Comparison of ENCODE assay signal across 7 mouse cellular contexts in the genomic region with DNA sequence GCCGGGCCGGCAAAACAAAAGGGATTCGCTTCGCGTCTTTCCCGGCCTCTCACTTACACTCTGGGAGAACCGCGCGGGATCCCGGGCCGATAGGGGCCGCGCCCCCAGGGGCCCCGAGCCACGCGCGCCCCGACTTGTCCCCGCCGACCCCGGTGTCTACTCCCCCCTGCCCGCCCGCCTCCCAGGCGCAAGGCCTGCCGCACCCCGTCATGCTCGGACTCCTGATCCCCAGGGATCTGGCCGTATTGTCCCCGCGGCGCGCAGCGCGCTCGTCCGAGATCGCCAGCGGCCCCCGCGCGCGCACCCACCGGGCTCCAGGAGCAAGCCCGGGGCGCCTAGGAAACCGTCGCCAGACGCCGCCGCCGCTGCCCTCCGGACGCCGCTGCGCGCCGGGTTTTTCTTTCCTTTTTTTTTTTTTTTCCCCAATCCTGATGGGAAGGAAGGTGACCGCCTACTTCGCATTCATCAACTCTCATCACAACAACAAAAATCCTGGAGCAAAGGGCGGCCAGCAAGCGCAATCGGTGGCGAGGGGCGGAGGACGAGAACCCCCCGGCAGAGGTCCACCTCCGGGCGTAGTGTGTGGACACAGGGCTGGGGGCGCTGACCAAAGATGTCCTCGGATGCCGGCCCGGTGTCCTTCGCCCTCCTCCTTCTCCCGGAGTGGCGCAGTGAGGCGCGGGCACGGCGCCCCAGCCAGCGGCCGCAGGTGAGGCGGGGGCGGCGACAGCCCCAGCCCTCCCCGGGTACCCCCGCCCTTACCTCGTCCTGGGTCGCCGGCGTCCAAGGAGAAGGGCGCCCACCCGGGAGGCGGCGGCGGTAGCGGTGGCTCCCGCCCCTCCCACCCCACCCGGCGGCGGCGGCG. TPM values are rescaled to one million over a fixed set of nuclear protein-coding genes. Genes with fewer than 3 reads are reported as not detected.
DNase-seq lines count a peak whose midpoint lies in the region; ATAC-seq lines count a peak whose summit lies in the region.

No protein-coding gene starts in this region.

- peak overlapping the region; percentile 97 for H3K4me3 ChIP-seq in forebrain, embryonic 12.5 days (replicated peaks)
- peak overlapping the region; percentile 98 for H3K4me3 ChIP-seq in hindbrain, embryonic 10.5 days
- peak overlapping the region; percentile 77 for H3K4me3 ChIP-seq in stomach, embryonic 15.5 days (replicated peaks)

- peaks cover 22% of the 10 kb centered on the region for H3K27me3 ChIP-seq in forebrain, embryonic 12.5 days
- peaks cover 26% of the 10 kb centered on the region for H3K27me3 ChIP-seq in hindbrain, embryonic 10.5 days (ENCODE audit: insufficient read depth, poor library complexity, severe bottlenecking)
- H3K27me3 ChIP-seq in stomach, embryonic 15.5 days (replicated peaks): no peaks in the 10 kb centered on the region

- peak overlapping the region; percentile 100 for H3K27ac ChIP-seq in forebrain, embryonic 12.5 days
- H3K27ac ChIP-seq in hindbrain, embryonic 10.5 days: peak overlapping the region; percentile 100
- H3K27ac ChIP-seq in stomach, embryonic 15.5 days: peak overlapping the region; percentile 100

- ATAC-seq in forebrain, embryonic 12.5 days (ENCODE audit: low FRiP score): peak; percentile 13
- ATAC-seq in stomach, embryonic 15.5 days (ENCODE audit: insufficient read depth, low FRiP score, low read depth): peak; percentile 16; the same call in 1 of the 2 replicates

- H3K9ac ChIP-seq in forebrain, embryonic 12.5 days: peak overlapping the region; percentile 98
- peak overlapping the region; percentile 95 for H3K9ac ChIP-seq in stomach, embryonic 15.5 days

- peaks cover 46% of the 10 kb centered on the region for H3K4me1 ChIP-seq in forebrain, embryonic 12.5 days
- peaks cover 49% of the 10 kb centered on the region for H3K4me1 ChIP-seq in hindbrain, embryonic 10.5 days (replicated peaks)
- peaks cover 22% of the 10 kb centered on the region for H3K4me1 ChIP-seq in stomach, embryonic 15.5 days

- H3K4me2 ChIP-seq in forebrain, embryonic 12.5 days: peak overlapping the region; percentile 97
- H3K4me2 ChIP-seq in stomach, embryonic 15.5 days: peak overlapping the region; percentile 89

- H3K9me3 ChIP-seq in forebrain, embryonic 12.5 days: no peaks in the 10 kb centered on the region
- no peaks in the 10 kb centered on the region for H3K9me3 ChIP-seq in hindbrain, embryonic 10.5 days
- no peaks in the 10 kb centered on the region for H3K9me3 ChIP-seq in stomach, embryonic 15.5 days

- under 1% methylated on average over 69 of the region's 102 CpGs for WGBS in forebrain, embryonic 12.5 days
- WGBS in hindbrain, embryonic 10.5 days: under 1% methylated on average over 92 of the region's 102 CpGs
- WGBS in stomach, embryonic 15.5 days: under 1% methylated on average over 68 of the region's 102 CpGs

- peak; percentile 64 for DNase-seq in MN1 (ENCODE audit: low spot score)
- DNase-seq in adrenal gland, postnatal 4 days (ENCODE audit: low spot score in 2 of 2): peak; percentile 44 to 47
- DNase-seq in hindbrain, embryonic 10.5 days (ENCODE audit: low spot score): peak; percentile 75
- DNase-seq in layer of hippocampus, postnatal 25 days (ENCODE audit: extremely low spot score in 1 of 2, low spot score in 1 of 2): peak; percentile 25 to 49
- peak; percentile 73 for DNase-seq in mesoderm, embryonic 11.5 days (ENCODE audit: low read depth, low spot score)

- H3K36me3 ChIP-seq in forebrain, embryonic 12.5 days (replicated peaks): no peaks in the 10 kb centered on the region
- H3K36me3 ChIP-seq in hindbrain, embryonic 10.5 days: no peaks in the 10 kb centered on the region
- H3K36me3 ChIP-seq in stomach, embryonic 15.5 days: no peaks in the 10 kb centered on the region

RNA-seq across cellular contexts. Expression of a gene that starts 0.5 kb away (rescaled TPM):
- 100 to 1,000 TPM; 205 to 210 TPM for total RNA-seq in adrenal gland, postnatal 4 days (2021)
- polyA plus RNA-seq in forebrain, embryonic 12.5 days (2016; fragmentation: Nextera tagmentation; extraction: Ambion mirVana): 78.4 and 89.6 TPM in 2 replicates
- polyA plus RNA-seq in hindbrain, embryonic 10.5 days (2016; fragmentation: Nextera tagmentation; extraction: Ambion mirVana): 87.4 and 92.5 TPM in 2 replicates
- 10 to 100 TPM; 43.7 to 44.3 TPM for total RNA-seq in layer of hippocampus, postnatal 25 days (2021)
- polyA plus RNA-seq in stomach, embryonic 15.5 days (2015; fragmentation: Nextera tagmentation; extraction: Ambion mirVana): 96.7 and 104 TPM in 2 replicates

RNA-seq across cellular contexts. Expression of a gene that starts 1.5 kb away (rescaled TPM):
- total RNA-seq in adrenal gland, postnatal 4 days (2021): 10 to 100 TPM; 86.7 to 94.1 TPM
- polyA plus RNA-seq in forebrain, embryonic 12.5 days (2016; fragmentation: Nextera tagmentation; extraction: Ambion mirVana): 133 and 141 TPM in 2 replicates
- 119 and 123 TPM in 2 replicates for polyA plus RNA-seq in hindbrain, embryonic 10.5 days (2016; fragmentation: Nextera tagmentation; extraction: Ambion mirVana)
- 10 to 100 TPM; 44.8 to 47.5 TPM for total RNA-seq in layer of hippocampus, postnatal 25 days (2021)
- polyA plus RNA-seq in stomach, embryonic 15.5 days (2015; fragmentation: Nextera tagmentation; extraction: Ambion mirVana): 87.8 and 91.4 TPM in 2 replicates

Comparison
In these comparisons a context has a peak if more than half of its experiments do, and no peak if none do; other contexts are left out.
1. Peak in every context shown above with its lines: DNase-seq, ATAC-seq, H3K4me3 ChIP-seq and H3K27ac ChIP-seq.